In the genomic region with DNA sequence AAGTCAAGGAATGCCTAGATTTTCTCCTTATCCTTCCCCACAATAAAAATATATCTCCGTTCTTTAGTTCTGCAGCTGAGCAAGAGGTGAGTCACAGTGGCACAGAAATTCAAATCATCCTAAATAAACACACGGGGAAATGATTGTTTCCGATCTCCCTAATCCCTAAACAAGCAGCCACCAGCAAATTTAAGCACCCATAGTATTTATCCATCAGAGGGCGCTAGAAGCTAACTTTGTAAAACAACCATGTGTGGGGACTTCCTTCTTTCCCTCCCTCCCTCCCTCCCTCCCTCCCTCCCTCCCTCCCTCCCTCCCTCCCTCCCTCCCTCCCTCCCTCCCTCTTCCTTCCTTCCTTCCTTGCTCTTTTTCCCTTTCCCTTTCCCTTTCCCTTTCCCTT, we compare ENCODE assay signal across 11 mouse cellular contexts. TPM values are rescaled to one million over a fixed set of nuclear protein-coding genes. Genes with fewer than 3 reads are reported as not detected.
A peak's percentile ranks its signal among the peaks of the same experiment; 100 is the strongest.
DNase-seq lines count a peak whose midpoint lies in the region; ATAC-seq and TF ChIP-seq lines count a peak whose summit lies in the region.
"Had no signal": no experiment of that assay in that cellular context is flagged by ENCODE, and none has a peak within 500 bp of the region (broad histone marks: within the 10 kb centered on the region; RNA-seq: fewer than 3 reads in every experiment).

No protein-coding gene starts in this region.

- no peak for ATAC-seq in intestine, postnatal 0 days
- ATAC-seq in intestine, embryonic 16.5 days, result no peak

- DNase-seq in 3T3-L1 (ENCODE audit: low read depth, low spot score) (peak; percentile 64), CH12.LX (ENCODE audit: extremely low read depth) (peak; percentile 51)
- DNase-seq in c-Kit-positive CD71-positive TER-119-negative erythroid progenitor cells, embryonic 14.5 days (ENCODE audit: low read depth), result peak; percentile 44
- DNase-seq in cerebellum, postnatal 4 days (ENCODE audit: low spot score in 2 of 2), result no peak
- DNase-seq in right cerebral cortex, postnatal 10 days (ENCODE audit: low spot score in 2 of 2), result no peak
- DNase-seq in testis, postnatal 10 days (ENCODE audit: low spot score), result no peak
- DNase-seq: cerebellum, adult 18-20 months had no signal

- no peaks in the 10 kb centered on the region for H3K9me3 ChIP-seq in intestine, postnatal 0 days (ENCODE audit: control insufficient read depth)
- H3K9me3 ChIP-seq in intestine, embryonic 16.5 days (ENCODE audit: control insufficient read depth, low read length), result no peaks in the 10 kb centered on the region
- H3K9me3 ChIP-seq in CH12.LX (replicated peaks; ENCODE audit: low read length), result no peaks in the 10 kb centered on the region
- H3K9me3 ChIP-seq: hindbrain, embryonic 15.5 days; liver, embryonic 15.5 days had no signal

- TF ChIP-seq EP300 in CH12.LX (IDR thresholded peaks at IDR 0.05; ENCODE audit: low read length), result no peak

- dilution Hi-C loops in CH12.LX (cut with MboI; ENCODE audit: extremely low pct_ligation_motif_present, extremely low pct_unique_long_range_greater_than_20kb, low sequenced_read_pairs), result no loop called here

- peak; percentile 56 for TF ChIP-seq RAD21 in CH12.LX (IDR thresholded peaks at IDR 0.05; ENCODE audit: low read depth, low read length)

- TF ChIP-seq POLR2A in CH12.LX (IDR thresholded peaks at IDR 0.05; ENCODE audit: low read depth, low read length), result no peak

- H3K4me2 ChIP-seq in intestine, postnatal 0 days (replicated peaks; ENCODE audit: low read depth), result no peak overlapping the region
- H3K4me2 ChIP-seq in intestine, embryonic 16.5 days (ENCODE audit: low read depth, low read length), result no peak overlapping the region
- no peak overlapping the region for H3K4me2 ChIP-seq in CH12.LX (ENCODE audit: insufficient read depth, low read depth, poor library complexity, severe bottlenecking)
- H3K4me2 ChIP-seq: hindbrain, embryonic 15.5 days; liver, embryonic 15.5 days had no signal

- TF ChIP-seq CTCF in intestine, postnatal 0 days (IDR thresholded peaks at IDR 0.05; ENCODE audit: low read depth), result peak; percentile 39
- peak in 1 of 2 experiments; percentile 55; a peak in 3 of 4 replicates for TF ChIP-seq CTCF in CH12.LX (conservative IDR thresholded peaks at IDR 0.05 in 1 of 2, IDR thresholded peaks at IDR 0.05 in 1 of 2; ENCODE audit: low read depth in 2 of 2, low read length in 2 of 2)

- in situ Hi-C loops in CH12.LX (cut with MboI; ENCODE audit: low pct_ligation_motif_present, low pct_unique_long_range_greater_than_20kb, low sequenced_read_pairs), result no loop called here

- H3K4me3 ChIP-seq in intestine, postnatal 0 days (ENCODE audit: low read depth, low read length), result no peak overlapping the region
- H3K4me3 ChIP-seq in intestine, embryonic 16.5 days (ENCODE audit: low read length), result no peak overlapping the region
- no peak overlapping the region for H3K4me3 ChIP-seq in CH12.LX (replicated peaks in 1 of 3; ENCODE audit: low read depth in 2 of 3, low read length in 2 of 3, poor library complexity in 1 of 3)
- H3K4me3 ChIP-seq: hindbrain, embryonic 15.5 days; liver, embryonic 15.5 days had no signal

- H3K4me1 ChIP-seq in intestine, postnatal 0 days (replicated peaks; ENCODE audit: control insufficient read depth, insufficient read depth, low read length), result 0 out of 2 replicates have a peak, but pooled peaks cover 4% of the 10 kb centered on the region
- H3K4me1 ChIP-seq in intestine, embryonic 16.5 days (ENCODE audit: control insufficient read depth, insufficient read depth, low read length), result no peaks in the 10 kb centered on the region
- peaks cover 4 to 5% of the 10 kb centered on the region in 2 experiments; a peak in 1 of 4 replicates for H3K4me1 ChIP-seq in CH12.LX (ENCODE audit: control insufficient read depth in 1 of 2, insufficient read depth in 2 of 2)
- H3K4me1 ChIP-seq: hindbrain, embryonic 15.5 days; liver, embryonic 15.5 days had no signal

- no peaks in the 10 kb centered on the region for H3K79me2 ChIP-seq in CH12.LX (replicated peaks; ENCODE audit: control insufficient read depth, extremely low read depth, insufficient read depth, poor library complexity, severe bottlenecking)

- no peak overlapping the region for H3K27ac ChIP-seq in intestine, postnatal 0 days (ENCODE audit: low read depth, low read length)
- no peak overlapping the region for H3K27ac ChIP-seq in intestine, embryonic 16.5 days (ENCODE audit: low read length)
- H3K27ac ChIP-seq in CH12.LX (ENCODE audit: insufficient read depth, low read depth), result no peak overlapping the region
- H3K27ac ChIP-seq: hindbrain, embryonic 15.5 days; liver, embryonic 15.5 days had no signal

- 29% methylated on average over 4 of the region's 4 CpGs for WGBS in intestine, postnatal 0 days
- 28% methylated on average over 4 of the region's 4 CpGs for WGBS in intestine, embryonic 16.5 days

- H3K36me3 ChIP-seq in intestine, postnatal 0 days (ENCODE audit: control insufficient read depth, insufficient read depth), result no peaks in the 10 kb centered on the region
- no peaks in the 10 kb centered on the region for H3K36me3 ChIP-seq in intestine, embryonic 16.5 days (ENCODE audit: control insufficient read depth, insufficient read depth, low read length)
- H3K36me3 ChIP-seq in CH12.LX (replicated peaks in 1 of 2; ENCODE audit: control insufficient read depth in 1 of 2, insufficient read depth in 1 of 2, low read length in 1 of 2), result no peaks in the 10 kb centered on the region
- H3K36me3 ChIP-seq: hindbrain, embryonic 15.5 days; liver, embryonic 15.5 days had no signal

- no peaks in the 10 kb centered on the region for H3K27me3 ChIP-seq in intestine, postnatal 0 days (replicated peaks; ENCODE audit: control insufficient read depth, insufficient read depth, low read length)
- no peaks in the 10 kb centered on the region for H3K27me3 ChIP-seq in intestine, embryonic 16.5 days (replicated peaks; ENCODE audit: control insufficient read depth, insufficient read depth, low read length)
- H3K27me3 ChIP-seq in CH12.LX (replicated peaks), result no peaks in the 10 kb centered on the region
- H3K27me3 ChIP-seq: hindbrain, embryonic 15.5 days had no signal

- no peak overlapping the region for H3K9ac ChIP-seq in intestine, postnatal 0 days (ENCODE audit: low read depth, low read length)
- H3K9ac ChIP-seq in intestine, embryonic 16.5 days (ENCODE audit: low read depth, low read length), result no peak overlapping the region
- no peak overlapping the region for H3K9ac ChIP-seq in CH12.LX (ENCODE audit: insufficient read depth, low read depth)
- H3K9ac ChIP-seq: hindbrain, embryonic 15.5 days; liver, embryonic 15.5 days had no signal

TF ChIP-seq in CH12.LX, 34 proteins besides CTCF, POLR2A, EP300 and RAD21:
- TF ChIP-seq GABPA (IDR thresholded peaks at IDR 0.05; ENCODE audit: insufficient replicate concordance, low read depth, low read length), result no peak
- TF ChIP-seq SMC3 (IDR thresholded peaks at IDR 0.05; ENCODE audit: low read depth, low read length), result peak; percentile 33

RNA-seq across cellular contexts. Expression of gene Prdm9, which starts 21.5 kb away (rescaled TPM):
- polyA plus RNA-seq in intestine, postnatal 0 days (2015; fragmentation: Nextera tagmentation; extraction: Ambion mirVana), result 1.5 and 1.8 TPM in 2 replicates
- 1.5 and 2.2 TPM in 2 replicates for polyA plus RNA-seq in intestine, embryonic 16.5 days (2015; fragmentation: Nextera tagmentation; extraction: Ambion mirVana)
- 3.5 and 4.4 TPM in 2 replicates for total RNA-seq in CH12.LX (2012; rRNA removed)
- 5.0 and 5.3 TPM in 2 replicates for total RNA-seq in CH12.LX (2014; rRNA removed)
- 6.6 and 7.6 TPM in 2 replicates for polyA plus RNA-seq in CH12.LX (2012; ENCODE audit: insufficient read length, low read depth)

RNA-seq across cellular contexts. Expression of gene Pdcd2, which starts 58.6 kb away (rescaled TPM):
- polyA plus RNA-seq in intestine, postnatal 0 days (2015; fragmentation: Nextera tagmentation; extraction: Ambion mirVana), result 42.7 and 46.2 TPM in 2 replicates
- polyA plus RNA-seq in intestine, embryonic 16.5 days (2015; fragmentation: Nextera tagmentation; extraction: Ambion mirVana), result 48.1 and 48.9 TPM in 2 replicates
- total RNA-seq in CH12.LX (2012; rRNA removed), result 78.2 and 87.5 TPM in 2 replicates
- 106 and 115 TPM in 2 replicates for total RNA-seq in CH12.LX (2014; rRNA removed)
- 82.7 and 98.6 TPM in 2 replicates for polyA plus RNA-seq in CH12.LX (2012; ENCODE audit: insufficient read length, low read depth)

Comparison
In these comparisons a context has a peak if more than half of its experiments do, and no peak if none do; other contexts are left out.
1. DNase-seq: peak in 3T3-L1 (single experiment), CH12.LX (single experiment) and c-Kit-positive CD71-positive TER-119-negative erythroid progenitor cells, embryonic 14.5 days (single experiment); none in cerebellum, postnatal 4 days (0 of 2), right cerebral cortex, postnatal 10 days (0 of 2) and testis, postnatal 10 days (single experiment).